Mouse (Mus musculus) thymus, adult 2 months (tissue): ENCODE measurements around the gene Nsun6. TPM values are rescaled to one million over a fixed set of nuclear protein-coding genes. Genes with fewer than 3 reads are reported as not detected.
A peak's percentile ranks its signal among the peaks of the same experiment; 100 is the strongest.

Source experiments
- DNase-seq: peaks from one replicate; pipeline ENCODE4 v3.0.0; 2021
- H3K27ac ChIP-seq: fragments of 200-500 bp; 2 replicates; pipeline ENCODE4 v1.5.1; 2012; ENCODE audit warnings: low read length, control low read depth; ENCODE audit not compliant: control insufficient read depth, insufficient read depth
- H3K27me3 ChIP-seq: fragments of 200-500 bp; 2 replicates; pipeline ENCODE4 v1.6.1; 2012; ENCODE audit warnings: mild to moderate bottlenecking, low read length, moderate library complexity, mixed read lengths; ENCODE audit not compliant: control insufficient read depth, insufficient read depth
- H3K36me3 ChIP-seq: fragments of 200-500 bp; 2 replicates; pipeline ENCODE4 v1.6.1; 2012; ENCODE audit warnings: mild to moderate bottlenecking, low read length, moderate library complexity; ENCODE audit not compliant: control insufficient read depth, insufficient read depth
- H3K4me1 ChIP-seq: fragments of 200-500 bp; replicated peaks from 2 replicates; pipeline ENCODE4 v1.6.1; 2012; ENCODE audit warnings: low read length; ENCODE audit not compliant: control insufficient read depth, insufficient read depth
- H3K4me3 ChIP-seq: fragments of 200-500 bp; 2 replicates; pipeline ENCODE4 v1.5.1; 2012; ENCODE audit warnings: mild to moderate bottlenecking, low read length, control low read depth, moderate library complexity; ENCODE audit not compliant: control insufficient read depth, insufficient read depth
- CTCF ChIP-seq: fragments of 200-500 bp; IDR thresholded peaks from 2 replicates; pipeline ENCODE4 v1.5.1; 2012; ENCODE audit warnings: mild to moderate bottlenecking, control low read depth, low read length, moderate library complexity, borderline replicate concordance; ENCODE audit not compliant: control insufficient read depth, poor library complexity, insufficient read depth; ENCODE audit errors: extremely low read depth
- POLR2A ChIP-seq: fragments of 200-500 bp; IDR thresholded peaks from 2 replicates; pipeline ENCODE4 v1.6.1; 2012; ENCODE audit warnings: mild to moderate bottlenecking, low read length, control low read depth, moderate library complexity; ENCODE audit not compliant: control insufficient read depth, poor library complexity, insufficient read depth; ENCODE audit errors: extremely low read depth
- WGBS: fragments of 180-500 bp; shearing (Covaris S2); methylation state at CpG from one replicate; pipeline ENCODE4 v1.1.7; 2018; 5-methylcytosine and 5-hydroxymethylcytosine counted together
- polyA plus RNA-seq: library from polyadenylated mRNA; depleted of rRNA; stranded (reverse); fragments of >200 nt; gene quantifications from 2 replicates; pipeline ENCODE4 v1.2.3, GENCODE M21; 2012; rRNA removed

Gene Nsun6
- polyA plus RNA-seq: 2.4 and 2.8 TPM in 2 replicates

- H3K27me3 ChIP-seq: no peaks in the 10 kb centered on the region
- peak within 1 kb of the TSS; percentile 29; the same call in 1 of the 2 replicates for H3K27ac ChIP-seq
- TF ChIP-seq POLR2A (peak; percentile 73), CTCF (0 out of 2 replicates have a peak, but pooled peaks have one; percentile 10)
- WGBS: under 1% methylated on average over 75 of the region's 75 CpGs
- no peaks in the 10 kb centered on the region for H3K36me3 ChIP-seq
- H3K4me1 ChIP-seq: peaks cover 4% of the 10 kb centered on the region
- peak; percentile 96 for DNase-seq
- peak within 1 kb of the TSS; percentile 81 for H3K4me3 ChIP-seq
Measured at GRCm38 (mm10) chr2:15054945-15055637, at the start of gene Nsun6. Gene Nsun6 (minus strand): TSS chr2:15055069.

- DNase-seq: no peak
- 6% methylated on average over 1 of the region's 1 CpGs for WGBS
- no peak overlapping the region for H3K4me3 ChIP-seq
- no peak overlapping the region for H3K27ac ChIP-seq
- H3K36me3 ChIP-seq: no peaks in the 10 kb centered on the region
- no peaks in the 10 kb centered on the region for H3K4me1 ChIP-seq
- TF ChIP-seq POLR2A (no peak), CTCF (no peak)
- H3K27me3 ChIP-seq: no peaks in the 10 kb centered on the region
Measured at GRCm38 (mm10) chr2:15104386-15104785, 49.5 kb upstream of the Nsun6 start.

- 55% methylated on average over 3 of the region's 3 CpGs for WGBS
- H3K36me3 ChIP-seq: no peaks in the 10 kb centered on the region
- H3K4me3 ChIP-seq: no peak overlapping the region
- no peak for DNase-seq
- H3K4me1 ChIP-seq: no peaks in the 10 kb centered on the region
- H3K27ac ChIP-seq: no peak overlapping the region
- TF ChIP-seq POLR2A (no peak), CTCF (no peak)
- H3K27me3 ChIP-seq: no peaks in the 10 kb centered on the region
Measured at GRCm38 (mm10) chr2:15096514-15097090, 41.7 kb upstream of the Nsun6 start.

GRCm38 (mm10) chr2:15087308-15087707 lies 32.4 kb upstream of the Nsun6 start:
- 91% methylated on average over 1 of the region's 1 CpGs for WGBS
- Histone ChIP-seq H3K4me3 (no peak overlapping the region), H3K4me1 (no peaks in the 10 kb centered on the region), H3K27me3 (no peaks in the 10 kb centered on the region), H3K36me3 (no peaks in the 10 kb centered on the region), H3K27ac (no peak overlapping the region)
- DNase-seq: no peak
- no peak for TF ChIP-seq POLR2A
- TF ChIP-seq CTCF: no peak

- no peak overlapping the region for H3K4me3 ChIP-seq
- WGBS: 99% methylated on average over 2 of the region's 2 CpGs
- DNase-seq: no peak
Measured at GRCm38 (mm10) chr2:15083702-15084101, 28.8 kb upstream of the Nsun6 start.

GRCm38 (mm10) chr2:15067091-15067490 lies 12.2 kb upstream of the Nsun6 start:
- no peak for DNase-seq

More at GRCm38 (mm10) chr2:15083702-15084101, 28.8 kb upstream of the Nsun6 start:
- no peaks in the 10 kb centered on the region for H3K4me1 ChIP-seq
- no peaks in the 10 kb centered on the region for H3K27me3 ChIP-seq
- TF ChIP-seq CTCF: no peak
- TF ChIP-seq POLR2A: no peak
- H3K27ac ChIP-seq: no peak overlapping the region
- H3K36me3 ChIP-seq: peaks cover 12% of the 10 kb centered on the region

More at GRCm38 (mm10) chr2:15067091-15067490, 12.2 kb upstream of the Nsun6 start:
- TF ChIP-seq CTCF (no peak), POLR2A (no peak)
- Histone ChIP-seq H3K36me3 (peaks cover 27% of the 10 kb centered on the region), H3K4me3 (no peak overlapping the region), H3K27ac (no peak overlapping the region), H3K4me1 (no peaks in the 10 kb centered on the region), H3K27me3 (no peaks in the 10 kb centered on the region)
- 94% methylated on average over 5 of the region's 5 CpGs for WGBS
